Mouse (Mus musculus): ENCODE data around the gene Fah. TPM values are rescaled to one million over a fixed set of nuclear protein-coding genes. Genes with fewer than 3 reads are reported as not detected.

Fah gene
- polyA plus RNA-seq, 1 experiment from 2014 or later = 11.8 TPM

DNA sequence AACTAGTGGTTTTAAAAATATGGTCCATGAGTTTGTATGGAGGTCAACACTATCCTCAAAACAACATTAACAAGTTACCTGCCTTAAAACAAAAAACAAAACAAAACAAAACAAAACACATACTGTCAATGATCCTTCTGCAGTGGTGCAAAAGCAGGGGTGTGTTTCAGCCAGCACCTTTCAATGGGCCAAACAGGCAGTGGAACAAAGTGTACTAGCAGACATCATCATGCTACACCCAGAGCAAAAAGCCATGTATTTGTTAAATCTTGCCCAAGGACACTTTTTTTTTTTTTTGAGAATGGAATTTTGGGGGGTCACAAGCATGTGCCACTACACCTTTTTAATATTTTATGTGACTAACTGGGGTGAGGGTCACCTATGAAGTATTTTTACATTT lies 30.4 kb upstream of the Fah start:
- H3K9ac ChIP-seq (replicated peaks; ENCODE audit: low read depth, low read length) = no peak overlapping the region
- no peaks in the 10 kb centered on the region for H3K9me3 ChIP-seq (ENCODE audit: control insufficient read depth, low read depth, low read length)
- ATAC-seq (ENCODE audit: insufficient number of reproducible peaks, insufficient read depth, low FRiP score, low read depth) = no peak
- no peak overlapping the region for H3K27ac ChIP-seq (ENCODE audit: low read length)
- H3K4me3 ChIP-seq (ENCODE audit: low read depth, low read length) = no peak overlapping the region
- H3K4me1 ChIP-seq (ENCODE audit: control insufficient read depth, insufficient read depth, low read length) = no peaks in the 10 kb centered on the region
- H3K4me2 ChIP-seq (replicated peaks; ENCODE audit: low read depth, low read length) = no peak overlapping the region
- no peaks in the 10 kb centered on the region for H3K27me3 ChIP-seq (ENCODE audit: control insufficient read depth, insufficient read depth, low read length)
- peaks cover 5% of the 10 kb centered on the region; the same call in 1 of the 2 replicates for H3K36me3 ChIP-seq (ENCODE audit: control insufficient read depth, insufficient read depth, low read length)

DNA sequence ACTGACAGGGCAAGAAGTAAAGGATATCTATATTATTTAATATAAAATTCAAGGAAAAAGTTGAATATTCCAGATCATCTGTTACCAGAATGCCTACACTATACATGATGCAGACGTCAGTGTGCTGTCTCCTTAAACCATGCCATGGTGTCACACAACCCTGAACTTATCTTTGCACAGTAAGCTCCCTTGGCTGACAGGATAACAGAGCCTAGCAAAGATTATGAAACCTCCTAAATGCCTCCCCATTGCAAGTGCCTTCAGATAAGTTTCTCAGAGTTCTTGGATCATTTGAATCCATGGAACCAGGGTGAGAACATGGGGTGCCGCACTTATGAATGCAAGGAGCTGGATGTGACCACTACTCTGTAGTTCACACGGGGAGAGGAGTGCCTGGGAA lies 25.4 kb upstream of the Fah start:
- no peak for ATAC-seq (ENCODE audit: insufficient number of reproducible peaks, insufficient read depth, low FRiP score, low read depth)
- no peak overlapping the region for H3K4me3 ChIP-seq (ENCODE audit: low read depth, low read length)
- H3K4me1 ChIP-seq (ENCODE audit: control insufficient read depth, insufficient read depth, low read length) = no peaks in the 10 kb centered on the region
- 86% methylated on average over 3 of the region's 3 CpGs for WGBS
- H3K36me3 ChIP-seq (ENCODE audit: control insufficient read depth, insufficient read depth, low read length) = peaks cover 7% of the 10 kb centered on the region; the same call in 1 of the 2 replicates
- H3K27me3 ChIP-seq (ENCODE audit: control insufficient read depth, insufficient read depth, low read length) = no peaks in the 10 kb centered on the region
- H3K9me3 ChIP-seq (ENCODE audit: control insufficient read depth, low read depth, low read length) = no peaks in the 10 kb centered on the region
- no peak overlapping the region for H3K4me2 ChIP-seq (replicated peaks; ENCODE audit: low read depth, low read length)
- no peak overlapping the region for H3K9ac ChIP-seq (replicated peaks; ENCODE audit: low read depth, low read length)
- H3K27ac ChIP-seq (ENCODE audit: low read length) = no peak overlapping the region

DNA sequence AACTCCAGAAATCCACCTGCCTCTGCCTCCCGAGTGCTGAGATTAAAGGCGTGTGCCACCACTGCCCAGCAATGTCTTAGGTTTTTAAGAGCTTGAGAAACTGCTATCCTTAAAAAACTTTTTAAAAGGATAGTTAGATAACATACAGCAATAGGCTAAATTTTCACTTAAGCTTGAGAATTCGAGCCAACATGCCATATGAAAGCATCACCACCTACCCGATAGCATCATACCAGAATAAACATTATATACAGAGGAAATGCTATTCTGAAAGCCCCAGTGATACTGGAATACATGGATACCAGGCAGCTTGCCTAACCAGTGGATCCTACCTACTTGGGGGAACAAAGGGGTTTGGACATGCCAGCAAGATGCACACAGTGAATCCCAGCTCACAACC lies 17.2 kb upstream of the Fah start:
- Histone ChIP-seq H3K27ac (ENCODE audit: low read length) (no peak overlapping the region), H3K4me3 (ENCODE audit: low read depth, low read length) (no peak overlapping the region), H3K4me1 (ENCODE audit: control insufficient read depth, insufficient read depth, low read length) (no peaks in the 10 kb centered on the region), H3K9me3 (ENCODE audit: control insufficient read depth, low read depth, low read length) (no peaks in the 10 kb centered on the region), H3K36me3 (ENCODE audit: control insufficient read depth, insufficient read depth, low read length) (peaks cover 11% of the 10 kb centered on the region; the same call in 1 of the 2 replicates), H3K4me2 (replicated peaks; ENCODE audit: low read depth, low read length) (no peak overlapping the region), H3K9ac (replicated peaks; ENCODE audit: low read depth, low read length) (no peak overlapping the region), H3K27me3 (ENCODE audit: control insufficient read depth, insufficient read depth, low read length) (no peaks in the 10 kb centered on the region)
- 93% methylated on average over 4 of the region's 4 CpGs for WGBS
- no peak for ATAC-seq (ENCODE audit: insufficient number of reproducible peaks, insufficient read depth, low FRiP score, low read depth)

DNA sequence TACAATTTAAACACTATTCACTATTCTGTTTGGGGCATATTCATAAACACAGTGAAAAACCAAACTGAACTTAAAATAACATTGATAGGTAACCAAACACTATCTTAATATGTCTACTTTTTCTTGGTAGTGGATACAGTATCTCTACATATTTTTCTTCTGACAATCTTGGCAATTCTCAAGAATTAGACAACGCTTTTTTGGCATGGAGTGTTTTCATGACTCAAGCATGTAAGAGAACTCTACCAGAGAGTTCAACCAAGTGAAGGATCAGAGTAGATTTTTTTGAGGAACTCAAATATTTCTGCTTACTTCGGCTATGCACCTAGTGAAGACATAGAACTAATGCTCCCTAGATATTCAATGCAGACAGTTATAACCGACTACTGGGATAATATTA lies 14.4 kb upstream of the Fah start:
- ATAC-seq (ENCODE audit: insufficient number of reproducible peaks, insufficient read depth, low FRiP score, low read depth) = no peak
- 94% methylated on average over 3 of the region's 3 CpGs for WGBS

DNA sequence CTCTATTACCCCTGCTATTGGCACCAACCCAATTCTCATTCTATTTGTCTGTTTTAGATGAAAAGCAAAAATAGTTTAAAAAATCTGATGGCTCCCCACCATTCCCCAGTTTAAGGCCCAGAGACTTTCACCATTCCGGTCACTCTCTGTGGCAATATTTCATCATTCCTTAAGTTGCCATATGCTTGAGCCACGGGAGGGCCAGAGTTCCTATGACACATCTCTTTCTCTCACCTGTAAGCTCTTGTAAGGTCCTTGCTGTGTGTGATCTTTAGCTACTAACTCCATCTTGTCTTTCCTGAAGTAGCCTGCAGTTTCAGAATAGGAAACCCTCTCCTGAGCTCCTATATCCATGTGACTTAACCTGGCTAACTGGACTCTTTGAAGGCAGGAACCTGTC lies 12.4 kb upstream of the Fah start:
- no peak overlapping the region for H3K4me2 ChIP-seq (replicated peaks; ENCODE audit: low read depth, low read length)
- H3K27ac ChIP-seq (ENCODE audit: low read length) = no peak overlapping the region
- no peaks in the 10 kb centered on the region for H3K9me3 ChIP-seq (ENCODE audit: control insufficient read depth, low read depth, low read length)
- no peak for ATAC-seq (ENCODE audit: insufficient number of reproducible peaks, insufficient read depth, low FRiP score, low read depth)
- WGBS = 78% methylated on average over 2 of the region's 2 CpGs
- H3K4me1 ChIP-seq (ENCODE audit: control insufficient read depth, insufficient read depth, low read length) = no peaks in the 10 kb centered on the region
- H3K27me3 ChIP-seq (ENCODE audit: control insufficient read depth, insufficient read depth, low read length) = no peaks in the 10 kb centered on the region
- H3K9ac ChIP-seq (replicated peaks; ENCODE audit: low read depth, low read length) = no peak overlapping the region
- peaks cover 29% of the 10 kb centered on the region for H3K36me3 ChIP-seq (ENCODE audit: control insufficient read depth, insufficient read depth, low read length)
- no peak overlapping the region for H3K4me3 ChIP-seq (ENCODE audit: low read depth, low read length)

More for the DNA sequence above, 14.4 kb upstream of the Fah start:
- Histone ChIP-seq H3K27ac (ENCODE audit: low read length) (no peak overlapping the region), H3K4me3 (ENCODE audit: low read depth, low read length) (no peak overlapping the region), H3K4me2 (replicated peaks; ENCODE audit: low read depth, low read length) (no peak overlapping the region), H3K9me3 (ENCODE audit: control insufficient read depth, low read depth, low read length) (no peaks in the 10 kb centered on the region), H3K9ac (replicated peaks; ENCODE audit: low read depth, low read length) (no peak overlapping the region), H3K27me3 (ENCODE audit: control insufficient read depth, insufficient read depth, low read length) (no peaks in the 10 kb centered on the region), H3K36me3 (ENCODE audit: control insufficient read depth, insufficient read depth, low read length) (peaks cover 31% of the 10 kb centered on the region), H3K4me1 (ENCODE audit: control insufficient read depth, insufficient read depth, low read length) (no peaks in the 10 kb centered on the region)

DNA sequence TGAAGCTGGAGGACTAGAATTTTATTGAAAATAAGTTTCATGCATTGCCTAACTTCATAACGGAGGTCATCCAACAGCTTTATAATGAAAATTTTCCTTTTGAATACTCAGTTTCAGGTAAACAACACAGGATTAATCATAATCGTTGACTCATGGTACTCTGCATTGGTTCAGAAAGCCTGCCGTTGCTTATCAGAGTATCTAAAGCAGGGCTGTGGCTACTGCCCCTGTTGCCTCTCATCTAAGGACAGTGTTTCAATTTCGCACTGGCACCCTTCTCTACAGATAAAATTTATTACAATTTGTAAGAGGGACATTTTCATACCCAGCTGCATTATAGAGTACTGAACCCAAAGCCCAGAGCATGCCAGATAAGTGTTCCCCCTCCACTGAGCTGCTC lies 5.9 kb upstream of the Fah start:
- Histone ChIP-seq H3K27ac (ENCODE audit: low read length) (no peak overlapping the region), H3K4me3 (ENCODE audit: low read depth, low read length) (no peak overlapping the region), H3K9me3 (ENCODE audit: control insufficient read depth, low read depth, low read length) (no peaks in the 10 kb centered on the region), H3K9ac (replicated peaks; ENCODE audit: low read depth, low read length) (no peak overlapping the region), H3K36me3 (ENCODE audit: control insufficient read depth, insufficient read depth, low read length) (peaks cover 12% of the 10 kb centered on the region), H3K4me1 (ENCODE audit: control insufficient read depth, insufficient read depth, low read length) (no peaks in the 10 kb centered on the region), H3K4me2 (replicated peaks; ENCODE audit: low read depth, low read length) (no peak overlapping the region), H3K27me3 (ENCODE audit: control insufficient read depth, insufficient read depth, low read length) (no peaks in the 10 kb centered on the region)
- no peak for ATAC-seq (ENCODE audit: insufficient number of reproducible peaks, insufficient read depth, low FRiP score, low read depth)
- 70% methylated on average over 4 of the region's 4 CpGs for WGBS

DNA sequence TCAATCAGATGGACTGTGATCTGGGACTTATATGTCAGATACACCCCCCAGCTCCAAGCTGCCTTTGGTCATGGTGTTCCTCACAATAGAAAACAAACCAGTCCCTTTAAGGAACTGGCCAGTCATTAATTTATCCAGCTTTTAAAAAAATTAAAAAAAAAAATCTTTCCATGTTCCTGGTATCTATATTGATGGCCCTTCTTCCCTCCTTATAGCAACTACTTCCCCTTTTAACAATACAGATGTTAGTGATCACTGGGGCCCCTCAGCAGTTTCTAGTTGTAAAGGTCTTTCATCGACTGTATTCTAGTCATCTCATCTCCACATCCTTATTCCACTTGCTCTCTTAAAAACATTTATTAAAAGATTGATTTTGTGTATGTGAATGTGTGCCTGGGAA lies 5.1 kb upstream of the Fah start:
- H3K9me3 ChIP-seq (ENCODE audit: control insufficient read depth, low read depth, low read length) = no peaks in the 10 kb centered on the region
- no peak for ATAC-seq (ENCODE audit: insufficient number of reproducible peaks, insufficient read depth, low FRiP score, low read depth)
- H3K4me2 ChIP-seq (replicated peaks; ENCODE audit: low read depth, low read length) = no peak overlapping the region
- H3K27me3 ChIP-seq (ENCODE audit: control insufficient read depth, insufficient read depth, low read length) = no peaks in the 10 kb centered on the region
- 82% methylated on average over 1 of the region's 1 CpGs for WGBS
- H3K9ac ChIP-seq (replicated peaks; ENCODE audit: low read depth, low read length) = no peak overlapping the region
- no peak overlapping the region for H3K4me3 ChIP-seq (ENCODE audit: low read depth, low read length)
- no peak overlapping the region for H3K27ac ChIP-seq (ENCODE audit: low read length)
- H3K36me3 ChIP-seq (ENCODE audit: control insufficient read depth, insufficient read depth, low read length) = peaks cover 6% of the 10 kb centered on the region
- H3K4me1 ChIP-seq (ENCODE audit: control insufficient read depth, insufficient read depth, low read length) = no peaks in the 10 kb centered on the region

DNA sequence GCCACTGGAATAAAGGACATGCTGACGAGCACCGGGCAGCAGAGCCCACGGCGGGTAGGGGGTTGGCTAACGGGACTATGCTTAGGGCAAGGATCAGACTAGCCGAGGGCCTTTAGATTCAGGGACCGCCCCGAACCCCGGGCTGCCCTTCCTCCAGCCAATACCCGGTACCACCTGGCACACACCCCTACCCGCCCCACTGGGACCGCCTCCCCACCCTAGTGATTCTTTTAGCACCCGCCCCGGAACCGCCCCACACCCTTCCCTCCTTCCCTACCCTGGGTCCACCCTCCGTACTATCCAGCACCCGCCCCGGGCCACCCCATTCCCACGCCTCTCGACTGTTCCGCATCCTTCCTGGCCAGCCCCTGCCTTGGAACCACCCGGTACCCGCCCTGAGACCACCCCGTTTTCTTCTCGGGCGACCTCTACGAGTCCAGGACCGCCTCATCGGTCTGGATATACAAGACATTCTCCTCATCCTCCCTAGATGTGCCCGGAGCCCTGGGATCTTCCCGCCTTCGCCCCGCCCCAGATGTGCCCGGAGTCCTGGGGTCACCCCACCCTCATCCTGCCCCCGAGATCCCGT lies 724 bp downstream of the Fah start:
- H3K9ac ChIP-seq (replicated peaks; ENCODE audit: low read depth, low read length) = peak overlapping the region; percentile 40
- no peaks in the 10 kb centered on the region; the same call in 1 of the 2 replicates for H3K36me3 ChIP-seq (ENCODE audit: control insufficient read depth, insufficient read depth, low read length)
- peak; percentile 92 for ATAC-seq (ENCODE audit: insufficient number of reproducible peaks, insufficient read depth, low FRiP score, low read depth)
- H3K4me1 ChIP-seq (ENCODE audit: control insufficient read depth, insufficient read depth, low read length) = 0 out of 2 replicates have a peak, but pooled peaks cover 4% of the 10 kb centered on the region
- under 1% methylated on average over 36 of the region's 36 CpGs for WGBS
- H3K9me3 ChIP-seq (ENCODE audit: control insufficient read depth, low read depth, low read length) = no peaks in the 10 kb centered on the region
- no peak overlapping the region for H3K27ac ChIP-seq (ENCODE audit: low read length)
- H3K4me3 ChIP-seq (ENCODE audit: low read depth, low read length) = peak overlapping the region; percentile 51
- H3K27me3 ChIP-seq (ENCODE audit: control insufficient read depth, insufficient read depth, low read length) = no peaks in the 10 kb centered on the region
- H3K4me2 ChIP-seq (replicated peaks; ENCODE audit: low read depth, low read length) = peak overlapping the region; percentile 93

All from stomach, embryonic 14.5 days (tissue).